Mouse (Mus musculus) cerebellum, postnatal 14 days (tissue): ENCODE results near the gene Syne4.
A peak's percentile ranks its signal among the peaks of the same experiment; 100 is the strongest.

Experiments
- DNase-seq, 2 experiments: peaks; one replicate each; pipeline ENCODE4 v3.0.0; 2021; ENCODE audit warnings: mixed read lengths in 2 of 2

The Syne4 gene

GRCm38 (mm10) chr7:30314721-30315155 lies at the start of gene Syne4:
Syne4 (plus strand) TSS chr7:30314807.
- no peak for DNase-seq

- DNase-seq, result no peak
Observed at GRCm38 (mm10) chr7:30265041-30265440, 49.6 kb upstream of the Syne4 start.

DNA sequence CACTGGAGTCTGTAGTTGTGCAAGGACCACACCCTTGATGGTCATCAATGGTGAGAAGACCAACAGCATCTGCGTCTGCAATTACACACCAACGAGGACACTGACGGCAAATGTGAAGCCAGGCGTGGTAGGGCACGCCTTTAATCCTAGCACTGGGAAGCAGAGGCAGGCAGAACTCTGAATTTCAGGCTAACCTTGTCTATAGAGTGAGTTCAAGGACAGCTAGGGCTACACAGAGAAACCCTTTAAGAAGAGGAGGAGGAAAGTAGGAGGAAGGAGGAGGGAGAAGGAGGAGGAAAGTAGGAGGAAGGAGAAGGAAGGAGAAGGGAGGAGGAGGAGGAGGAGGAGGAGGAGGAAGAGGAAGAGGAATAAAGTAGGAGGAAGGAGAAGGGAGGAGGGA lies 49.1 kb upstream of the Syne4 start:
- no peak for DNase-seq

GRCm38 (mm10) chr7:30265935-30266334 lies 48.7 kb upstream of the Syne4 start:
- DNase-seq, result no peak

DNA sequence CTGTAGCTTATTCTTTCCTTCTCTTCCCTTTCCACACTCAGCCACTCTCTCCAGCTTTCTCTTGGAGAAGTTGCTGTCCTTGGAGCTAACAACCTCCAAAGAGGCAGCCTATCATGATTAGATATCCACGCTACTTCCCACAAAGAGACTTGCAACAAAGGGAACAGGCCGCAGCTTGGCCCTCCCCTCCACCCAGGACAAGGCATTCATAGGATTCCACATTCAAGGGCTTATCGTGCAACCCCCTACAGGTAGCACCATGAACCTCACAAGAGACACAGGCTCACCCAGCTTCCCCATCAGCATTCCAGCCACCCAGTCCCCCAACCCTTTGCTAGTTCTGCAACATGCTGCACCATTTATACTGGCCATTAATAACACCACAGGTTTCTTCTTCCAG lies 47.8 kb upstream of the Syne4 start:
- no peak for DNase-seq

DNA sequence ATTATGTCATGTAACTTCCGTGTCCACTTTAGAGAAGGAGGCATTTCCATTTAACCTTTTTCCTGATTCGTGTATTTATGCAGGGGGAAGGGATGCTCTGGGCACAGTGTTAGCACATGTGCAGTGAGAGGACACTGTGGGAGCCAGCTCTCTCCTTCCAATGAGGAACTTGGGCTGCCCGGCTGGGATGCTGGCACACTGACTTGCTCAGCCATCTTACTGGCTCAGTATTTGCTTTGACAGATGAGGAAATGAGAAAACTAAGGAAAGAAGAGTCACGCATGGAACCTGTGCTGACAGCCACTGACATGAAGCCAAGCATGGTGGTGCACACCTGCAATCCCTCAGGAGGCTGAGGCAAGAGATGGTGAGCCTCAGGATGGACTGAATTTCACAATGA lies 45.0 kb upstream of the Syne4 start:
- DNase-seq, result peak; percentile 39 to 52

DNA sequence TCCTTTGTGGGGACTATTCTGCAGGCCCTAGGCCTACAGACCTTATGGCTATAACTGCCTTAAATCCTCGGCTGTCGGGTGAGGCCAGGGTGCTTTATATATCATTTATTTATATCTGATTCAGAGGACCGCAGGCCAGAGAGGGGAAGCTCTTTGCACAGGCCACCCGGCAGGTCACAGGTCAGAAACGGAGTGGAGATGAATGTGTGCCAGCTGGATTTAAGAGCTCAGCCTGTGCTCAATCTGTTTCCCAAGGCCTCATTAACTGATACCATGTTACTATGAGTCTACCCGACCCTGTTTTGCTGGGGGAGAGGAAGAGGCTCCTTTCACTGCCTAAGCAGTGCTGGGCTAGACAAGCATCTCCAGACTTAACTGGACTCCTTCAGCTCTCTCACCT lies 40.2 kb upstream of the Syne4 start:
- no peak for DNase-seq

- DNase-seq, result no peak
Observed at GRCm38 (mm10) chr7:30278911-30279310, 35.7 kb upstream of the Syne4 start.

DNA sequence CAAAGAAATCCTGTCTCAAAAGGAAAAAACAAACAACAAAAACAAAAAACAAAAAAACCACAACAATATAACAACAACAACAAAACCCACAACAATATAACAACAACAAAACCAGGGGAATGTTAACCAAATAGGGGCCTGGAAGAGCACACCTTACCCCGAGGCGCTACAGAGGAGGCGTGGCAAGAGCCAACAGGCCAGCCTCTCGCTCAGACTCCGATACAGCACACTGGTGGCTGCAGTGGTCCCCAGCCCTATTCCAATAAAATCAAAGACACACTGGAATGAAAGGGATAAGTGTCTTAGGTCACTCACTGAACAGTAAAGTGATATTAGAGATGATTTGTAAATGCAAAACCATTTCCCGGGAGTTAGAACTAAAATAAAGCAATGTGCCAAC lies 35.1 kb upstream of the Syne4 start:
- DNase-seq, result no peak

- peak; percentile 95 to 96 for DNase-seq
Observed at GRCm38 (mm10) chr7:30279951-30280669, 34.5 kb upstream of the Syne4 start, which contains the start of the genes Thap8 and Wdr62. Thap8 (plus strand) TSS chr7:30280094. Wdr62 (minus strand) TSS chr7:30280419.

DNA sequence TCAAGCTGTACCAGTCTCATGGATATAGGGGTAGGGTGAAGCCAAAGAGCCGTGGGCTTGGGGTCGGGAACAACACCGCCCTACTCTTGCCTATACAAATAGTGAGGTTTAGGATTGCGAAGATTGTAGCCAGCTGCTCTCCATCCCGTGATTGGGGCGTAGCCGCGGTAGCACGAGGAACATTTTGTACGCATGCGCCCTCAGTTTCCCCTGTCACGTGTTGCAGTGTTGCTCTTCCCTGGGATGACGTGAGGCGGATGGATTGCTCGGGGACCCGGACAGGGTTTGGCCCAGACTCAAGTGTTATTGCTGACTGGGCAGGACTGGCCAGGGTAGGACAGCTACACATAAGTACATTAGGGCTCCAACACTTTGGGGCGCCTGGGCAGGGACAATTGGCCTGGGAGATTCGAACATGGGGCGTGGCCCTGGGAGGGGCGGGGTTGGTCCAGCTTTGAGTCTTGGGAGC lies 33.9 kb upstream of the Syne4 start:
- DNase-seq, result peak; percentile 89 to 90

DNA sequence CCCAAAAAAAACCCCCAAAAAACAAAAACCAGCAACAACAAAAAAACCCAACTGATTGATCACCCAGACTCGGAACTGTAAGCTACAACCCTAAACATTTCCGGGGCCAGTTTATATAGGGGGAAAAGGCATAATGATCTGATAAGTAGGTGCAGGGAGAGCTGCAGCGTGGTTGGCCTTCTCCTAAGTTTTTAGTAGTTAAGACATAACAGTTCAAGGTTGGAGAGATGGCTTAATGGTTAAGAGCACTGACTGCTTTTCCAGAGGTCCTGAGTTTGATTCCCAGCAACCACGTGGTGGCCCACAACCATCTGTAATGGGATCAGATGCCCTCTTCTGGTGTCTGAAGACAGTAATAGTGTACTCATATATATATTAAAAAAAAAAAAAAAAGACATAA lies 33.1 kb upstream of the Syne4 start:
- no peak for DNase-seq

GRCm38 (mm10) chr7:30282740-30283139 lies 31.9 kb upstream of the Syne4 start:
- no peak for DNase-seq

- peak; percentile 85 to 86 for DNase-seq
Observed at GRCm38 (mm10) chr7:30286701-30287410, 27.8 kb upstream of the Syne4 start.

- peak in 1 of 2 experiments; percentile 33 for DNase-seq
Observed at GRCm38 (mm10) chr7:30288046-30288445, 26.6 kb upstream of the Syne4 start.

GRCm38 (mm10) chr7:30289071-30289713 lies 25.4 kb upstream of the Syne4 start:
- peak in 1 of 2 experiments; percentile 17 for DNase-seq

- peak in 1 of 2 experiments; percentile 30 for DNase-seq
Observed at GRCm38 (mm10) chr7:30289714-30290399, 24.8 kb upstream of the Syne4 start.

DNA sequence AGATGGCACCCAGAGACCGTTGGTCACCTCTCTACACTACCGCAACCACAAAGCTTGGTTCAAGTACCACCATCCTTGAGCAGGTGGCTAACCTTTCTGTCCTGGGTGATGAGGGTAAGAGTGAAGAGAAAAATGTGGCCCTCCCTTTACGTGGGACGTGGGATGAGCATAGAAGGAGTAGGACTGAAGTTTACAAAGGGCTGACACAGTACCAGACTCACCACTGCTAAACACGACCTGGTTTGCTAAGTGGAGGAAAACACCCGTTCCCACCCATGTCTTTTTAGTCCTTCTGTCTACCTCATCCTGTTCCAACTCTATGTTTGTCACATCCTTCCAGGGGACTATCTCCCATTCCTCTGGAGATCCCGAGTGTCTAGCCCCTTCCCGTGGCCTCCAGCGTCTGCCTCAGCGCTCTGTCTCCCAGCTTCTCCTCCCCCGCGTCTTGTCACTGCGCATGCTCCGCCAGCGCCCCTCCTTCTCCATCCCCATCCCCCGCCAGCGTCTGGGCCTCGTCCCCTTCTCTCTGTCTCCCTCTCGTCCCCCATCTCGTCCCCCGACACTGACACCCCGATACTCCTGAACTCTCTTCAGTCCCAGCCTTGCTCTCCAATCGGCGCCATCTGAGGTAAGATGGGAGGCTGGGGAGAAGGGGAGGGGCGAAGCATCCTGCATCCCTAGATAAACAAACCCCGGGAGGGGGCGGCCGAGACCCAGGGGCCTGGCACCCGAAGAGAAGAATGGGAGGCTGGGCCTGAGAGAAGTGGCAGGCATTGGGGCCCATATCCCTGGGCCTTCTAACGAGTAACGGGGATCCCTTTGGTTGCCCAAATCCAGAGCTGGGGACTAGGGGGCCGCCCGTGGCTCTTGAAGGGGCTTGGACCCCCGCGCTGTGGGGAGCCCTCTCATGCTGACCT lies 23.1 kb upstream of the Syne4 start, which contains the start of gene Clip3:
Clip3 (plus strand) TSS at position 514 of the 917 bp plus-strand sequence.
- peak; percentile 93 for DNase-seq

GRCm38 (mm10) chr7:30293795-30294194 lies 20.8 kb upstream of the Syne4 start:
- peak; percentile 62 to 67 for DNase-seq

GRCm38 (mm10) chr7:30294296-30294695 lies 20.3 kb upstream of the Syne4 start:
- peak in 1 of 2 experiments; percentile 34 for DNase-seq

DNA sequence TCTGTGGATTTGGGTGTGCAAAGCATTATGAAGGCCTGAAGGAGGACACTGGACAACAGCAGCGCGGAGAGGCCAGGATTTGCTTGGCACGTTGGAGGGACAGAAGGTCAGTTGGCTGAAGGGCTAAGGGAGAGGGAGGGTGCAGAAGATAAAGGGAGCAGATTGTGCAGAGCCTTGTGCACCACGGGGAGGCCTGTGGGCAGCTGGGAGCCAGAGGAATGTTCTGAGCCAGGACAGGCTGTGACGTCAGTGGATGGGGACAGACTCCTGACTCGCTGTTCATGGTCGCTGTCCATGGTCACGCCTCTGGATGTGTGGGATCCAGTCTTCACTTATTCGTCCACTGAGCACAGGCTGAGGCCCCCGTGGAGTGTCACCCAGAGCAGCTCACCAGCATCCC lies 19.5 kb upstream of the Syne4 start:
- DNase-seq, result peak; percentile 93 to 94

DNA sequence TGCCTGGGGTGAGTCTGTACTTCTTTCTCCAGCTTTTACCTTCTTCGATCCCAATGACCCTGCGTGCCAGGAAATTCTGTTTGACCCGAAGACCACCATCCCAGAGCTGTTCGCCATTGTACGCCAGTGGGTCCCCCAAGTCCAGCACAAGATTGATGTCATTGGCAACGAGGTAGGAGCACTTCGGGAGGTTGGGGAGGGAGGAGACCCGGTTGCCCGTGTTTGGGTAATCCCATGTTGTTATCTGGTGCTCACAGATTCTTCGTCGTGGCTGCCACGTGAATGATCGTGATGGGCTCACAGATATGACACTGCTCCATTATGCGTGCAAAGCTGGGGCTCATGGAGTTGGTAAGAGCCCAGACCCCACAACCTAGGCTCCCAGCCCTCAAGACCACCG lies 17.8 kb upstream of the Syne4 start:
- DNase-seq, result no peak
